Mouse (Mus musculus) heart, postnatal 0 days (tissue): Measurements from ENCODE around the gene Rps27rt. TPM values are rescaled to one million over a fixed set of nuclear protein-coding genes. Genes with fewer than 3 reads are reported as not detected.

Source experiments
- ATAC-seq: fragments of 200-750 bp; cut with Nextera tagmentation; 2 replicates; pipeline ENCODE4 v1.8.0; 2017; ENCODE audit warnings: low read depth, moderate number of reproducible peaks, moderate library complexity; ENCODE audit not compliant: insufficient read depth
- DNase-seq: peaks from one replicate; pipeline ENCODE4 v3.0.0-alpha.2; 2016; ENCODE audit warnings: low spot score
- H3K27ac ChIP-seq: fragments of 300-500 bp; sonication (generic); 2 replicates; pipeline ENCODE4 v1.5.1; 2014; ENCODE audit warnings: low read depth, mild to moderate bottlenecking
- H3K27me3 ChIP-seq: fragments of 300-500 bp; sonication (generic); 2 replicates; pipeline ENCODE4 v1.6.1; 2014; ENCODE audit warnings: low read length, mixed read lengths; ENCODE audit not compliant: control insufficient read depth, insufficient read depth
- H3K36me3 ChIP-seq: fragments of 300-500 bp; sonication (generic); replicated peaks from 2 replicates; pipeline ENCODE4 v1.6.1; 2014; ENCODE audit warnings: low read length, mixed read lengths; ENCODE audit not compliant: control insufficient read depth, insufficient read depth
- H3K4me1 ChIP-seq: fragments of 300-500 bp; sonication (generic); 2 replicates; pipeline ENCODE4 v1.6.1; 2014; ENCODE audit warnings: antibody characterized with exemption; ENCODE audit not compliant: control insufficient read depth, insufficient read depth
- H3K4me2 ChIP-seq: fragments of 300-500 bp; sonication (generic); 2 replicates; pipeline ENCODE4 v1.6.1; 2014; ENCODE audit warnings: low read depth, mild to moderate bottlenecking, low read length, moderate library complexity
- H3K4me3 ChIP-seq: fragments of 300-500 bp; sonication (generic); 2 replicates; pipeline ENCODE4 v1.5.1; 2014; ENCODE audit warnings: low read depth, low read length
- H3K9ac ChIP-seq: fragments of 300-500 bp; sonication (generic); replicated peaks from 2 replicates; pipeline ENCODE4 v1.6.1; 2014; ENCODE audit warnings: low read depth, low read length, mixed read lengths
- H3K9me3 ChIP-seq: fragments of 300-500 bp; sonication (generic); replicated peaks from 2 replicates; pipeline ENCODE4 v1.6.1; 2016; ENCODE audit warnings: low read length; ENCODE audit not compliant: control insufficient read depth
- CTCF ChIP-seq: IDR thresholded peaks from 2 replicates; pipeline ENCODE4 v1.5.1; 2016; ENCODE audit warnings: antibody characterized with exemption, control low read depth, low read depth
- EP300 ChIP-seq: IDR thresholded peaks from 2 replicates; pipeline ENCODE4 v1.6.1; 2016; ENCODE audit warnings: antibody characterized with exemption, low read depth
- WGBS: fragments of 180-500 bp; shearing (Covaris S2); extraction: QIAGEN DNeasy Blood & Tissue Kit; methylation state at CpG from one replicate; pipeline ENCODE4 v1.1.7; 2014; 5-methylcytosine and 5-hydroxymethylcytosine counted together
- polyA plus RNA-seq: library from polyadenylated mRNA; unstranded; fragments of >200 nt; fragmentation: Nextera tagmentation; extraction: Ambion mirVana; gene quantifications from 2 replicates; pipeline ENCODE4 v1.2.1, GENCODE M21; 2015
- total RNA-seq: library from RNA; depleted of rRNA; stranded (reverse); fragments of >200 nt; gene quantifications from 2 replicates; pipeline ENCODE4 v1.2.3, GENCODE M21; 2014; ENCODE audit warnings: low replicate concordance

Rps27rt gene
- total and polyA plus RNA-seq, 2 experiments from 2014 or later = 71.9 to 270 TPM

DNA sequence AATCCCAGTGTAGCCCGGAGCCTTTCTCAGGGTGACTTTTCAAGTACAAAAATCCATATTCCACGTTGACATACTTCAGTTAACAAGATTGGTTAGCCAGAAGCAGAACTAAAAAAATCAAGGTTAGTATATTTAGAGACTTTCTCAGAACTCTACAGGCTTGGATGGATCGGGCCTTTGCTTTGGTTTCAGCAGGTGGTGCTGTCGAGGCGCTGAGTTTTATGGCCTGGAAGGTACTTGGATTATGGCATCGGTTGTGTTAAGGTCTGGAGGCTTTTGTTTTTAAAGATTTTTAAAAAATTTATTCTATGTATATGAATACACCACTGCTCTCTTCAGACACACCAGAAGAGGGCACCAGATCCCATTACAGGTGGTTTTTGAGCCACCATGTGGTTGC is 37.0 kb downstream of the Rps27rt start:
- Histone ChIP-seq H3K4me2 (no peak overlapping the region), H3K4me1 (no peaks in the 10 kb centered on the region), H3K4me3 (no peak overlapping the region), H3K36me3 (no peaks in the 10 kb centered on the region), H3K9me3 (no peaks in the 10 kb centered on the region), H3K27ac (no peak overlapping the region), H3K9ac (no peak overlapping the region), H3K27me3 (no peaks in the 10 kb centered on the region)
- ATAC-seq = no peak
- no peak for TF ChIP-seq EP300
- TF ChIP-seq CTCF = no peak
- WGBS = 81% methylated on average over 6 of the region's 6 CpGs
- DNase-seq = no peak

- Histone ChIP-seq H3K4me2 (no peak overlapping the region), H3K4me1 (no peaks in the 10 kb centered on the region), H3K36me3 (no peaks in the 10 kb centered on the region), H3K4me3 (no peak overlapping the region), H3K27me3 (no peaks in the 10 kb centered on the region), H3K9ac (no peak overlapping the region), H3K9me3 (no peaks in the 10 kb centered on the region), H3K27ac (no peak overlapping the region)
- DNase-seq (no peak), ATAC-seq (no peak)
- WGBS = 78% methylated on average over 3 of the region's 3 CpGs
- TF ChIP-seq EP300 (no peak), CTCF (no peak)
Observed at GRCm38 (mm10) chr9:114944642-114945041, 37.9 kb downstream of the Rps27rt start.

DNA sequence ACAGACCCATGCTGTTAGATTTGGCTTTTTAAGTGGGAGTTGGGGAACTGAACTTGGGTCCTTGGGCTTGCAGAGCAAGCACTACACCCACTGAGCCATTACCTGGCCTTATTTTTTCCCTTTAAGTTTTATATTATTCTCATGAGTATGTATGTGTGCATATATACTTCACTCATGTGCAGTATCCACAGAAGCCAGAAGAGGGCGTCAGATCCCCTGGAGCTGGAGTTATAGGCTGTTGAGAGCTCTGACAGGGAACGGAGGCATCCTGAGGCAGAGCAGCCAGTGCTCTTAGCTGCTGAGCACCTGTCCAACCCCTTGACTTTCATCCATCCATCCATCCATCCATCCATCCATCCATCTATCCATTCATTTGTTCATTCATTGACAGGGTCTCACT is 45.9 kb downstream of the Rps27rt start:
- Histone ChIP-seq H3K4me2 (no peak overlapping the region), H3K9me3 (no peaks in the 10 kb centered on the region)
- ATAC-seq = no peak

GRCm38 (mm10) chr9:114935321-114935720 is 47.2 kb downstream of the Rps27rt start:
- DNase-seq = no peak
- Histone ChIP-seq H3K27me3 (no peaks in the 10 kb centered on the region), H3K36me3 (no peaks in the 10 kb centered on the region), H3K9me3 (no peaks in the 10 kb centered on the region), H3K27ac (no peak overlapping the region), H3K4me2 (no peak overlapping the region), H3K4me3 (no peak overlapping the region), H3K4me1 (peaks cover 13% of the 10 kb centered on the region), H3K9ac (no peak overlapping the region)
- no peak for ATAC-seq
- TF ChIP-seq CTCF (no peak), EP300 (no peak)
- 86% methylated on average over 4 of the region's 4 CpGs for WGBS

More for the DNA sequence above, 45.9 kb downstream of the Rps27rt start:
- no peak overlapping the region for H3K27ac ChIP-seq
- no peaks in the 10 kb centered on the region for H3K36me3 ChIP-seq
- no peak for DNase-seq
- no peaks in the 10 kb centered on the region for H3K27me3 ChIP-seq
- 65% methylated on average over 2 of the region's 2 CpGs for WGBS
- H3K4me1 ChIP-seq = peaks cover 9% of the 10 kb centered on the region; the same call in 1 of the 2 replicates
- TF ChIP-seq EP300 (no peak), CTCF (no peak)
- no peak overlapping the region for H3K9ac ChIP-seq
- no peak overlapping the region for H3K4me3 ChIP-seq

GRCm38 (mm10) chr9:114934231-114934630 is 48.3 kb downstream of the Rps27rt start:
- H3K9ac ChIP-seq = no peak overlapping the region
- 63% methylated on average over 11 of the region's 11 CpGs for WGBS
- ATAC-seq = no peak
- peak overlapping the region; percentile 86 for H3K4me3 ChIP-seq
- H3K27me3 ChIP-seq = no peaks in the 10 kb centered on the region
- H3K4me2 ChIP-seq = peak overlapping the region; percentile 76
- peaks cover 13% of the 10 kb centered on the region for H3K4me1 ChIP-seq
- TF ChIP-seq EP300 (no peak), CTCF (no peak)
- H3K36me3 ChIP-seq = no peaks in the 10 kb centered on the region
- H3K27ac ChIP-seq = 0 out of 2 replicates have a peak overlapping the region, but pooled peaks have one; percentile 91
- DNase-seq = no peak
- H3K9me3 ChIP-seq = no peaks in the 10 kb centered on the region

- Histone ChIP-seq H3K4me2 (peak within 1 kb of the TSS; percentile 76), H3K4me1 (peaks cover 13% of the 10 kb centered on the region), H3K9me3 (no peaks in the 10 kb centered on the region), H3K27ac (peak within 1 kb of the TSS; percentile 91), H3K27me3 (no peaks in the 10 kb centered on the region), H3K36me3 (no peaks in the 10 kb centered on the region), H3K4me3 (peak within 1 kb of the TSS; percentile 86), H3K9ac (peak within 1 kb of the TSS; percentile 80)
- ATAC-seq = peak; percentile 99
- DNase-seq = peak; percentile 94
- 0% methylated on average over 29 of the region's 30 CpGs for WGBS
- TF ChIP-seq EP300 = peak; percentile 31; the same call in 1 of the 2 replicates
- TF ChIP-seq CTCF = no peak
Observed at GRCm38 (mm10) chr9:114933723-114934171, 48.8 kb downstream of the Rps27rt start, which contains the start of gene Gpd1l. Gpd1l (minus strand) TSS chr9:114933987.
